Mouse (Mus musculus): Measurements from ENCODE around the gene Celf1. TPM values are rescaled to one million over a fixed set of nuclear protein-coding genes. Genes with fewer than 3 reads are reported as not detected.
"Not testable (repeated sequence)": the region's sequence is repeated elsewhere in the genome, so short reads cannot be mapped to it uniquely, and the experiment has no call there.

Celf1 gene
- polyA plus RNA-seq, 1 experiment, result 10.4 TPM

GRCm38 (mm10) chr2:91033000-91033399, 92.8 kb downstream of the Celf1 start:
- TF ChIP-seq GATA1 (IDR thresholded peaks at IDR 0.05; ENCODE audit: borderline replicate concordance, low read length) (no peak), FLI1 (IDR thresholded peaks at IDR 0.05; ENCODE audit: low read length) (no peak)
- H3K4me1 ChIP-seq, result peaks cover 46% of the 10 kb centered on the region
- no peak overlapping the region for H3K4me3 ChIP-seq (replicated peaks)
- peaks cover 12% of the 10 kb centered on the region for H3K27me3 ChIP-seq (replicated peaks)
- no peaks in the 10 kb centered on the region for H3K9me3 ChIP-seq
- H3K36me3 ChIP-seq (replicated peaks; ENCODE audit: low read length), result no peaks in the 10 kb centered on the region

DNA sequence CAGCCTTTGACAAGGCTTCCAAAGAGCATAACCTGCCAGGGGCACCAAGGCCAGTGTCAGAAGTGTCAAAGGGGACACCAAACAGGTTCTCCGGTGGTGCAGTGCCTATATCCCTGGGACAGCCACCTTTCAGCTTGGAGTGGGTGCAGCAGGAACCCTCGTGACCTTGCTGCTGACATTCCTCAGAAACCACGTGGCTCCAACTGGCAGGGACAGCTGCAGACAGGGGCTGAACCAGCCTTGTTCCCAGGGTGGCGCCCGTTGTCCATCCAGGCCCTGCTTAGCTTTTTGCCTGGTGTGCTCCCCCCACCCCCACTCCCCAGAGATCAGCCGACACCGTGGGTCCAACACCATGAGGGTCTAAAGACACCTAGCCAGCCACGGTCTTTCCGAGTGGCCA, 95.2 kb downstream of the Celf1 start, which contains the start of gene Rapsn:
Rapsn (plus strand) TSS at position 236 of the 400 bp plus-strand sequence.
- TF ChIP-seq GATA1 (IDR thresholded peaks at IDR 0.05; ENCODE audit: borderline replicate concordance, low read length) (no peak), FLI1 (IDR thresholded peaks at IDR 0.05; ENCODE audit: low read length) (no peak)
- H3K36me3 ChIP-seq (replicated peaks; ENCODE audit: low read length), result no peaks in the 10 kb centered on the region
- peaks cover 4% of the 10 kb centered on the region; the same call in 1 of the 2 replicates for H3K9me3 ChIP-seq
- H3K4me3 ChIP-seq (replicated peaks), result no peak within 1 kb of the TSS
- H3K27me3 ChIP-seq (replicated peaks), result peaks cover 12% of the 10 kb centered on the region
- H3K4me1 ChIP-seq, result peaks cover 37% of the 10 kb centered on the region

DNA sequence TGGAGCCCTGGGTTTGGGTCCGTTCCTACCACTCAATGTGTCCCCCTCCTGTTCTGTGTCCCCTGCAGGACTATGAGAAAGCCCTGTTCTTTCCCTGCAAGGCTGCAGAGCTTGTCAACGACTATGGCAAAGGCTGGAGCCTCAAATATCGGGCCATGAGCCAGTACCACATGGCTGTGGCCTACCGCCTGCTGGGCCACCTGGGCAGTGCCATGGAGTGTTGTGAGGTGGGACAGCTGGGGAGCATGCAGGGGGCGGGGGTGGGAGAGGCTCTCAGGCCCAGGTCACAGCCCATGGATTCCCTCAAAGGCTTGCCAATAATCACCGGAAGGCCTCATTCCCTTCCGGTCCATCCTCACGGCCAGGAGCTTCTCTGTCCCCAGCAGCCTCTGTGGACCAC, 101.6 kb downstream of the Celf1 start:
- no peak overlapping the region for H3K4me3 ChIP-seq (replicated peaks)
- H3K36me3 ChIP-seq (replicated peaks; ENCODE audit: low read length), result peaks cover 4% of the 10 kb centered on the region
- peaks cover 4% of the 10 kb centered on the region; the same call in 1 of the 2 replicates for H3K9me3 ChIP-seq
- no peaks in the 10 kb centered on the region for H3K27me3 ChIP-seq (replicated peaks)
- H3K4me1 ChIP-seq, result peaks cover 62% of the 10 kb centered on the region
- TF ChIP-seq FLI1 (IDR thresholded peaks at IDR 0.05; ENCODE audit: low read length) (no peak), GATA1 (IDR thresholded peaks at IDR 0.05; ENCODE audit: borderline replicate concordance, low read length) (no peak)

DNA sequence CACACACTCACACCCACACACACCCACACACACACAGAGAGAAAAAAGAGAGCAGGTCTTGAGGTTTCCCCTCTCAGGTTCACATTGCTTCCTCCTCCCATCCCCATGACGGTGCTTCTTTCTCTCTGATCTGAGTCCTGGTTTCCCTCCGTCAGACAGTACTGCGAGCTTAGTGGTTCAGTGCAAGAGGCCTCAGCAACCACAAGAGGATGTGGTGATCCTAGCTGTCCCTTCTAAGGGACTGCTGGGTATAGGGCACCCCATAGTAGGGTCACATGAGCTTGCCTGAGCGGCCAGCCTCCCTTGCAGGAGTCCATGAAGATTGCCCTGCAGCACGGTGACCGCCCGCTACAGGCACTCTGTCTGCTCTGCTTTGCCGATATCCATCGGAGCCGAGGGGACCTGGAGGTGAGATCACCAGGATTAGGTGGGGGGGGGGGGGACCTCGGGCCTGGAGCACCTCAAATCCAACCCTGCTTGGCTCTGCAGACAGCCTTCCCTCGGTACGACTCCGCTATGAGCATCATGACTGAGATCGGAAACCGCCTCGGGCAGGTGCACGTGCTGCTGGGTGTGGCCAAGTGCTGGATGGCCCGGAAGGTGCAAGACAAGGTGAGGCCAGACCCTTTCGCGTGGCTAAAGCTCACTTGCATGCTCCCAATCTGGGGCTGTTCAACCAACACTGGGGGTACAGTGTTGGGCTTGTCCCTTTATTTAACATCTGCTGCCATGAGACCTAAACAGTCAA, 102.6 kb downstream of the Celf1 start:
- Histone ChIP-seq H3K9me3 (peaks cover 4% of the 10 kb centered on the region; the same call in 1 of the 2 replicates), H3K27me3 (replicated peaks) (no peaks in the 10 kb centered on the region), H3K36me3 (replicated peaks; ENCODE audit: low read length) (peaks cover 4% of the 10 kb centered on the region), H3K4me3 (replicated peaks) (peak overlapping the region; percentile 88), H3K4me1 (peaks cover 69% of the 10 kb centered on the region)
- no peak for TF ChIP-seq FLI1 (IDR thresholded peaks at IDR 0.05; ENCODE audit: low read length)
- no peak for TF ChIP-seq GATA1 (IDR thresholded peaks at IDR 0.05; ENCODE audit: borderline replicate concordance, low read length)

GRCm38 (mm10) chr2:91044727-91045126, 104.5 kb downstream of the Celf1 start:
- TF ChIP-seq GATA1 (IDR thresholded peaks at IDR 0.05; ENCODE audit: borderline replicate concordance, low read length) (no peak), FLI1 (IDR thresholded peaks at IDR 0.05; ENCODE audit: low read length) (no peak)
- peaks cover 74% of the 10 kb centered on the region for H3K4me1 ChIP-seq
- no peaks in the 10 kb centered on the region for H3K27me3 ChIP-seq (replicated peaks)
- peaks cover 4% of the 10 kb centered on the region for H3K36me3 ChIP-seq (replicated peaks; ENCODE audit: low read length)
- H3K9me3 ChIP-seq, result peaks cover 4% of the 10 kb centered on the region; the same call in 1 of the 2 replicates
- peak overlapping the region; percentile 7 for H3K4me3 ChIP-seq (replicated peaks)

GRCm38 (mm10) chr2:91045805-91046204, 105.6 kb downstream of the Celf1 start:
- not testable (repeated sequence) for H3K9me3 ChIP-seq; H3K4me3 ChIP-seq (replicated peaks); H3K27me3 ChIP-seq (replicated peaks)
- H3K4me1 ChIP-seq, result peaks cover 74% of the 10 kb centered on the region
- H3K36me3 ChIP-seq (replicated peaks; ENCODE audit: low read length), result peaks cover 10% of the 10 kb centered on the region

- peaks cover 13% of the 10 kb centered on the region for H3K36me3 ChIP-seq (replicated peaks; ENCODE audit: low read length)
- no peak for TF ChIP-seq FLI1 (IDR thresholded peaks at IDR 0.05; ENCODE audit: low read length)
- no peak for TF ChIP-seq GATA1 (IDR thresholded peaks at IDR 0.05; ENCODE audit: borderline replicate concordance, low read length)
- H3K4me1 ChIP-seq, result peaks cover 71% of the 10 kb centered on the region
- no peaks in the 10 kb centered on the region for H3K9me3 ChIP-seq
- no peaks in the 10 kb centered on the region for H3K27me3 ChIP-seq (replicated peaks)
- H3K4me3 ChIP-seq (replicated peaks), result no peak overlapping the region
These were observed 107.2 kb downstream of the Celf1 start for GRCm38 (mm10) chr2:91047359-91047758.

- no peaks in the 10 kb centered on the region for H3K9me3 ChIP-seq
- H3K4me1 ChIP-seq, result peaks cover 58% of the 10 kb centered on the region
- TF ChIP-seq GATA1 (IDR thresholded peaks at IDR 0.05; ENCODE audit: borderline replicate concordance, low read length) (no peak), FLI1 (IDR thresholded peaks at IDR 0.05; ENCODE audit: low read length) (no peak)
These were observed 111.7 kb downstream of the Celf1 start for GRCm38 (mm10) chr2:91051917-91052316.

DNA sequence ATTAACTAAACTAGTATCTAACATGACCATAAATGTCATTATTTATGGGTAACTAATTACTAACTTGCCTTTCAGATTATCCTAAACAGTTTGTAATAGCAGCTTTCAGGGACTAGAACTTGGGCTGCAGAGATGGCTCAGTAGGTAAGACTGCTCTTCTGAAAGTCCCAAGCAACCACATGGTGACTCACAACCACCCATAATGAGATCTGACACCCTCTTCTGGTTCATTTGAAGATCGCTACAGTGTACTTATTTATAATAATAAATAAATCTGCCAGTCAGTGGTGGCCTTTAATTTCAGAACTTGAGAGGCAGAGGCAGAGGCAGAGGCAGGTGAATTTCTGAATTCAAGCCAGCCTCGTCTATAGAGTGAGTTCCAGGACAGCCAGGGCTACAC, 112.6 kb downstream of the Celf1 start:
- Histone ChIP-seq H3K4me1 (peaks cover 56% of the 10 kb centered on the region), H3K27me3 (replicated peaks) (no peaks in the 10 kb centered on the region), H3K9me3 (no peaks in the 10 kb centered on the region), H3K4me3 (replicated peaks) (no peak overlapping the region), H3K36me3 (replicated peaks; ENCODE audit: low read length) (peaks cover 38% of the 10 kb centered on the region)
- TF ChIP-seq GATA1 (IDR thresholded peaks at IDR 0.05; ENCODE audit: borderline replicate concordance, low read length) (no peak), FLI1 (IDR thresholded peaks at IDR 0.05; ENCODE audit: low read length) (no peak)

More at GRCm38 (mm10) chr2:91051917-91052316, 111.7 kb downstream of the Celf1 start:
- H3K27me3 ChIP-seq (replicated peaks), result no peaks in the 10 kb centered on the region
- H3K4me3 ChIP-seq (replicated peaks), result peak overlapping the region; percentile 76
- H3K36me3 ChIP-seq (replicated peaks; ENCODE audit: low read length), result peaks cover 30% of the 10 kb centered on the region

DNA sequence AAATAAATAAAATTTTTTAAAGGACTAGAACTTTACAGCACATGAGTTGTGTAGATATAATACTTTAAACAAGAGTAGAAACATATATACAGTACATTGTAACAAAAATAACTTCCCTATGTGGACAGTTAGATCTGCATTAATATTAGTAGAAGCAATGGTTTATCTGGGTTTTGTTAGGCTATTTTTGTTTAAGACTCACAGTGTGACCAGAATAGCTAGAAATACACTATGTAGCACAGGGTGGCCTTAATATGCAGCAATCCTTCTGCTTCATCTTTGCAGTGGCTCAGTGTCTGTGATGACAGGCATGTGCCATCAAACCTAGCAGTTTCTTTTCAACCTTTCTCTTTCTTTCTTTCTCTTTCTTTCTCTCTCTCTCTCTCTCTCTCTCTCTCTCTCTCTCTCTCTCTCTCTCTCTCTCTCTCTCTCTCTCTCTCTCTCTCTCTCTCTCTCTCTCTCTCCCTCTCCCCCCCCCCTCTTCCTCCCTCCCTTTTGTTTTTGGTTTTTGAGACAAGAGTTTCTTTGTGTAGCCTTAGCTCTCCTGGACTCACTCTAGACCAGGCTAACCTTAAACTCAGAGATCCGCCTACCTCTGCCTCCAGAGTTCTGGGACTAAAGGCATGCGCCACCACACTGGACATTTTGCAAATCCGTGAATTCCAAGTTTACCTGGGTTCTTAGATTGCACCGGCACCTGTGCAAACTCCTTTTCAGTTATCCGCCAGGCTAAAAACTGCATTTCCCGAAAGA, 113.2 kb downstream of the Celf1 start:
- TF ChIP-seq GATA1 (IDR thresholded peaks at IDR 0.05; ENCODE audit: borderline replicate concordance, low read length), result no peak
- Histone ChIP-seq H3K27me3 (replicated peaks) (no peaks in the 10 kb centered on the region), H3K4me1 (peaks cover 58% of the 10 kb centered on the region), H3K36me3 (replicated peaks; ENCODE audit: low read length) (peaks cover 44% of the 10 kb centered on the region), H3K4me3 (replicated peaks) (peak overlapping the region; percentile 98), H3K9me3 (no peaks in the 10 kb centered on the region)

All from megakaryocyte, embryonic 14.5 days (primary cell).